Mouse (Mus musculus): ENCODE results near the gene Adap1.

Gene Adap1

GRCm38 (mm10) chr5:139351134-139351533 is 25.7 kb upstream of the Adap1 start, which contains the start of gene Cox19:
Cox19 (minus strand) TSS chr5:139351418.
- DNase-seq (ENCODE audit: low read depth): no peak

DNA sequence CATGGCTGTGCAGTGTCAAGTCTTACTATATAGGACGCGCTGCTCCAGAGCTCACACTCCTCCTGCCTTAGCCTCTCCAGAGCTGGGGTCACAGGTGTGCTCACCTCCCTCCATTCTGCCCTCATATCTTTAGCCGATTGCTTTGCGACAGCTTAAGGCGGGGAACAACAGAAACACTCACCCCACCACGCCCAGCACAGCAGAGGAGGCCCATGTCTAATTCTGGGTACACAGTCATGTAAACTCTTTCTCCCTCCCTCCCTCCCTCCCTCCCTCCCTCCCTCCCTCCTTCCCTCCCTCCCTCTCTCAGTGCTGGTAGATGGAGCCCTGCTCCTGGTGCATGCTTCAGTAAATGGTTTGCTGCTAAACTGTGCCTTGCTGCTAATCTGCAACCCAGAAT is 24.3 kb upstream of the Adap1 start:
- DNase-seq (ENCODE audit: low read depth): no peak

- no peak for DNase-seq (ENCODE audit: low read depth)
Measured at GRCm38 (mm10) chr5:139347225-139347624, 21.8 kb upstream of the Adap1 start.

GRCm38 (mm10) chr5:139345364-139345714 is 19.9 kb upstream of the Adap1 start:
- DNase-seq (ENCODE audit: low read depth): no peak

- peak; percentile 95 for DNase-seq (ENCODE audit: low read depth)
Measured at GRCm38 (mm10) chr5:139344687-139345363, 19.4 kb upstream of the Adap1 start.

DNA sequence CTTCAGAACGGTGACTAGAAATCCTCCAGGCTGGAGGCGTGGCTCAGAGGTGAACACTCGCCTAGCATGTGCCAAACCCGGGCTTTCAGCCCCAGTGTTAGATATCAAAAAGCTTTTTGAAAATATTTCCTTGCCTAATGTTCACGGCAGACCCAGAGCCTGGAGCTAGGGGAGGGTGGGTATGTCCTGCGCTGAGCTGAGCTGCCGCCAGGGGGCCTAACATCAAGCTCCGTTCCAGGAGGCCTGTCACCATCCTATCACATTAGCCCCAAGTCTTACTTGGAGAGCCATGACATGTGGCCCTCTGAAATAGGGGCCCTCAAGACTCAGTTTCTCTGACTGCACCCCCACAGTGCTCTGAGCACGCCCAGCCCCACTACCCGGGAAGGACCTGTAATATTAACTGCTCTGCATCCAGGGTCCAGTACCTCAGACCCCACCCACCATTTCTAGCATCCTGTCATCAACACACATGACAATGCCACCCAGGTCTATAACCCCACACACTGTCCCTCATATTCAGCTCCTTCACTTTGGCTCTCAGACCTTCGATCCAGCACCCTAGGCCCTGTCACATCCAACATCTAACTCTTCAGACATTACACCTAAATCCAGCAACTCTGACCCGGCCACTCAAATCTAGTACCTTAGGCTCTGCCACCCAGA is 18.7 kb upstream of the Adap1 start:
- DNase-seq (ENCODE audit: low read depth): peak; percentile 88

- no peak for DNase-seq (ENCODE audit: low read depth)
Measured at GRCm38 (mm10) chr5:139338891-139339290, 13.5 kb upstream of the Adap1 start.

DNA sequence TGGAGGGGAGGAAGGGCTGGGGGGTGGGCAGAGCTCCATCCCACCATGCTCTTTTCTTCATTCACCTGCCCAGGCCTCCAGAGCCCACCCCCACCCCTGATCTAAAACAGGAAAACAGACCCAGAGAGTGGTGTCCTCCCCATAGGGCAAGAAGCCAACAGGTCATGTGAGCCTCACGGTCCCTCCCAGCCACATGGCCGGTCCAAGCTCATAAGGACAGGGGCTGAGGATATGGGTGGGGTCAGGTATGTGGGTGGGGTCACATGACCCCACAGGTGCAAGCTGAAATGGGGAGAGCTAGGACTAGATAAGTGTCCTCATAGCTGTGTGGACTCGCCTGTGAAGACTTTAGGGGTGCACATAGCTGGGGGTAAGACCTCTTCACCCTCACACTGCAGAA is 13.0 kb upstream of the Adap1 start:
- DNase-seq (ENCODE audit: low read depth): no peak

DNA sequence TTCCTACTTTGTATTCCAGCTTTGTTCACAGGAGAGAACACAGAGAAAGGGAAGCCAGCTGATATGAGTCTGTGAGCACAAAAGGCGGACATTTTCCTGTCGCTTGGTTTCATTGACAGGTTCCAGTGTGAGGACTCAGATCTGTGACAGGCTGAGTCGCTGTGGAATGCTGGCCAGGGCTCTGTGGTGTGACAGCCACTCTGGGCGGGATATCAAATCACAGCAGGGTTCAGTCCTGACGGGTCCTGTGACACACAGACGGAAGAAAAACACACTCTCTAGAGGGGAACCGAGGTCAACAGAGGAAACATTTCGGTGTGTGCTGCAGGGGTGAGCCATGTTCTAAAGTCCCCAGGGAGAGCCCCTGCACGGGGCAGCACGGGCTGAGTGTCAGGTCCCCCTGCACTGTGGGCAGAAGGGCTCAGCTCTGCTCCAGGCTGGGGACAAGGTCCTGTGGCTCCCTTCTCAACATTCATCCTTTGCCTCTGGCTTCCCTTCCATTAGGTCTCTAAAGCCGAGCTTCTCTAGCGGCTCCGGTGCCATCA is 12.5 kb upstream of the Adap1 start:
- no peak for DNase-seq (ENCODE audit: low read depth)

DNA sequence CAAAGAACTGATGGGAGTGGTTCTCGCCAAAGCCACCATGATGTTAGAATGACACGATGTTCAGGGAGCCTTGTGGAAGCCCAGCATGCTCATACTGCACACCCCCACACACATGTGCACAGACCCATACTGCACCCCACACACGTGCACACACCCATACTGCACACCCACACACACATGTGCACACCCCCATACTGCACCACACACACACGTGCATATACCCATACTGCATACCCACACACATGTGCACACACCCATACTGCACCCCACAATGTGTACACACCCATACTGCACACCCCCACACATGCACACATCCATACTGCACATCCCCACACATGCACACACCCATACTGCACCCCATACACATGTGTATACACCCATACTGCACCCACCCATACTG is 10.2 kb upstream of the Adap1 start:
- DNase-seq (ENCODE audit: low read depth): no peak

GRCm38 (mm10) chr5:139334394-139334793 is 9.0 kb upstream of the Adap1 start:
- peak; percentile 28 for DNase-seq (ENCODE audit: low read depth)

GRCm38 (mm10) chr5:139333301-139334013 is 8.0 kb upstream of the Adap1 start:
- DNase-seq (ENCODE audit: low read depth): no peak

DNA sequence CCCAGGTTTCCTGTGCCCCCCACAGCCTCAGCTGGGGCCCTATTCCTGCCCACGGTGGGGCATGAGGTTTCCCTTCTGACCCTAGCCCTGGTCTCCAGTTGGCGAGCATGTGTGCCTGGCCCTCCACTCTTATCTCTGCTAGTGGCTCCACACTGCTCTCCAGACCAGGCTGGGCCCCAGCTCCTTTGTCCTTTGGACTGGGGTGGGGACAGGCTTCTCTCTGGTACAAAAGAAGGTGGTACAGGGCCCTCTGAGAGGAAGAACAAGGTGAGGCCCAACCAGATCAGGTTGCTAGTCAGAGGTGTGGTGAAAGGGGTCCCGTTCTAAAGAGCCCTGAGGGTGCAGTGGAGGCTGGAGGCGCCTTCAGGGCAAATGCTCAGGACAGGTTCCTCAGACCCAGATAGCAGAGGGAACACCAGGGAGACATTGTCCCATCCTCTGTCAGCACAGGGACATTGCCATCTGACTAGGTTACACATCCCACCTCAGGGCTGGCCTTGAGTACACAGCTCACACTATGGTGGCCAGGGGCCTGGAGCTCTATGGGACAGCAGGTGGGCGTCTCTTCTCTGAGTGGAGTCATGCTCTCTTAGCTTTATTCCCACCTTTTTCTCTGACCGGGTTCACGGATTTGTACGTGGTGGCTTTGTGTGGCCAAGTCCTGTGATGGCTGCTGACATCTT is 7.3 kb upstream of the Adap1 start:
- DNase-seq (ENCODE audit: low read depth): no peak

- peak; percentile 76 for DNase-seq (ENCODE audit: low read depth)
Measured at GRCm38 (mm10) chr5:139331742-139332141, 6.3 kb upstream of the Adap1 start.

GRCm38 (mm10) chr5:139330766-139331165 is 5.3 kb upstream of the Adap1 start:
- DNase-seq (ENCODE audit: low read depth): no peak

GRCm38 (mm10) chr5:139327634-139328020 is 2.2 kb upstream of the Adap1 start:
- DNase-seq (ENCODE audit: low read depth): peak; percentile 67

- no peak for DNase-seq (ENCODE audit: low read depth)
Measured at GRCm38 (mm10) chr5:139326986-139327633, 1.7 kb upstream of the Adap1 start.

DNA sequence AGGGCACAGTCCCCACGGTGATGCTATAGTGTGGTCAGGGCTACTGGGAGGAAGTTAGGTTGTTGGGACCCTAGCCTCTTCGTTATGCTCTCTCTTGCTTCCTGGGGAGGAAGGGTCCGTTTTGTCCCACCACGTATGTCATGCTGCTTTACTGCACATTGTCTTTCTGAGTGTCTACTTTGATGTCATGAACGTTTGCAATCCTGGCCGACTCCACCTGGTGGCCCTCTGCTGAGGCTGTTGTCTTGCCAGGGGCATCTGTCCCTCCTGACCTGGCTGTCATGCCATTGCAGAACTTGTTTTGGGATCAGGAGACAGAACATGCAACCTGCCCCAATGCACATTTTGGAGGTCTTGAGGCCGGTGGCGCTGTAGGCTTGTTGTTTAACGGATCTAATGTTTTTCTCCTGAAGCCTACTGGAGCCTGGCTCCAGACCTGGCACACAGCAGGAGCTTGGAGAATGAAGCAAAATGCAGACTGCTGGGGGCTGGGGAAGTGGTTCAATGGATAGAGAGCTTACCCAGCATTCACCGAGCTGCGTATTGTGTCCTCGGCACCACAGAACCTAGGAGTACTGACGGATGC is 782 bp upstream of the Adap1 start:
- DNase-seq (ENCODE audit: low read depth): peak; percentile 48

GRCm38 (mm10) chr5:139324691-139325394 is 579 bp downstream of the Adap1 start:
- peak; percentile 77 for DNase-seq (ENCODE audit: low read depth)

DNA sequence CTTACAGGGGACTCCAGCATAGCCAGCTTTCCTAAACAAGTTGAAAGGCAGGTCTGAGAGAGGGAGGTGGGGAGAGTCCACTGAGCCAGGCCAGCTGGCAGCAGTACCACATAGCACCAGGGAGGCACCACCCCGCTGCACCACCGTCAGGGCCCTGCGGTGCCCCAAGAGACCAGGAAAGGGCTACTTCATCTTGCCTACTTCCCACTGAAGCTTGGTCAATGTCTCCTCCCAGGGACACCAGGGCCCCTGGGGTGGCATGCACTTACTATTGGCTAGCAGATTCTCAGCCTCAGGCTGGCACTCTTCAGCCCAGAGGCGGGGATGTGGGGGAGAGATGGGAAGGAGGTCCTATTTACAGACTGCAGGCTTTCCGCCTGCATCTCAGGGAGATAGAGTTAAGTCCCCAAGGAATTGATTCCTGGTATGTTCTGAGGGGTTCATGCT is 1.4 kb downstream of the Adap1 start:
- peak; percentile 66 for DNase-seq (ENCODE audit: low read depth)
